Mouse (Mus musculus): ENCODE measurements around the gene Zdhhc17.

The Zdhhc17 gene

DNA sequence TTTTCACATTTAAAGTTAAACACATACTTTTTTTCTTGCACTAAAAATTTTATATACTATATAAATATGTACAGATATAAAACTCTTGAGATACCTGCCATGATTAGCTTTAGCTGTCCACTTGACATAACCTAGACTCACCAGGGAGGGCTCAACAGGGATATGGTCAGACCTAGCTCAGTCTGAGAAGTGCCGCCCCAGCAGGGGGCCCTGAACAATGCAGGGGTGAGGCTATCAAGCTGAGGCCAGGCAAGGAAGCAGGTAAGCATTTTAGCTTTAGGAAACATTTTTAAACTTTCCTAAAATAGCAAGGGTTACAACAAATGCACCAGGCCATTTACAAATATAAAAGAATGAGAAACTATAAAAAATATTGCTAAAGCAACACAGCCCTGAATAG, 58.8 kb downstream of the Zdhhc17 start:
- DNase-seq: no peak

- no peak for DNase-seq
Observed at GRCm38 (mm10) chr10:110947574-110947973, 62.4 kb downstream of the Zdhhc17 start.

DNA sequence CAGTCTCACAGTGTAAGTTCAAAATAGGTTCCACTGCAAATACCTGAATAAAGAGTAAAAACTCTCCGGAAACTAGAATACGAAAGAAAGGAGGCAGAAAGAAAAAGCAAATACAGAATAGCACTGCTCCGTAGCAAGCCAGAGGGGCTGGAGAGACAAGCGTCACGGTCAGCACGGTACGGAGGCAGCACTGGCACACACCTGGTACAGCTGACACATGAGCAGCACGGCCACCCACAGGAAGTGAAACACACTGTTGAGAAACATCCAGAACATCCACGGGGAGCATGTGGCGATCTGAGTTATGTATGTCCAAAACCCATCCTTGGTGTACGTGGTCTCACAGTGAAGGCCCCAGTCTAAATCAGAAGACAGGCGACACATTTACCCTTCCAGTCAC, 64.0 kb downstream of the Zdhhc17 start:
- no peak for DNase-seq

DNA sequence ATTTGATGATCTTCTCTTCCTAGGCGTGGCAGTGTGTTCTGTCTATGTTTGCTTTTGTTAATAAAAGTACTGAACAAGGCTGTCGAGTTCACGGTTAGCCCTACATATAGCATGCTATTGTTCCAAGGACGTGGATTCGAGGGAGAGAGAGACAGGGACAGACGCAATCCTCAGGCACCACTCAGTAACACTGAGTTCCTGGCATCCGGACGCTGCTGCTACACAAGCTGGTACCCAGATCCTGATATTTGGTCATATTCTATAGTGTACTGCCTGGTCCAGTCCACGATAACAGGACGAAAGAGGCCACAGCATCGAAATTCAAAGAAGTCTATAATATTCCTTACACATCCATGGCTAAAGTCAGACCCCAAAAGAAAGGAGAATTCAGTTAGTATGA, 65.8 kb downstream of the Zdhhc17 start:
- no peak for DNase-seq

DNA sequence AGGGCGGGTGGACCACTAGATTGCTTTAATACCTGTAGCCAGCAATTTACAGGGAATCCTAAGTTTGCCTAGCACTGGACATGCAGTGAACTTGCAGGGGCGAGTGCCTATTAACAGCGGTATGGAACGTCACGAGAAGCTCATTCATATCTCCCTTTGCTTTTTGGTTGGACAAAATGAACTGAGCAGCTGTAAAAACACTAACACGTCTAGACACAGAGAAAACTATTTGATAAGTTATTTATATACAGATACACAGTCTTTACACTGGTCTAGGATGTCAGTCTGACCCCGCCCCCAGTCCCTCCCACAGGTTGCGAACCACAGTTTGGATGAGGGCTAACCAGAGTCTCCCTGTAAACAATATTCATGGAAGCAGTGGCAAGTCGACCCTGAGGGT, 67.1 kb downstream of the Zdhhc17 start:
- DNase-seq: no peak

- DNase-seq: no peak
Observed at GRCm38 (mm10) chr10:110941968-110942367, 68.0 kb downstream of the Zdhhc17 start.

DNA sequence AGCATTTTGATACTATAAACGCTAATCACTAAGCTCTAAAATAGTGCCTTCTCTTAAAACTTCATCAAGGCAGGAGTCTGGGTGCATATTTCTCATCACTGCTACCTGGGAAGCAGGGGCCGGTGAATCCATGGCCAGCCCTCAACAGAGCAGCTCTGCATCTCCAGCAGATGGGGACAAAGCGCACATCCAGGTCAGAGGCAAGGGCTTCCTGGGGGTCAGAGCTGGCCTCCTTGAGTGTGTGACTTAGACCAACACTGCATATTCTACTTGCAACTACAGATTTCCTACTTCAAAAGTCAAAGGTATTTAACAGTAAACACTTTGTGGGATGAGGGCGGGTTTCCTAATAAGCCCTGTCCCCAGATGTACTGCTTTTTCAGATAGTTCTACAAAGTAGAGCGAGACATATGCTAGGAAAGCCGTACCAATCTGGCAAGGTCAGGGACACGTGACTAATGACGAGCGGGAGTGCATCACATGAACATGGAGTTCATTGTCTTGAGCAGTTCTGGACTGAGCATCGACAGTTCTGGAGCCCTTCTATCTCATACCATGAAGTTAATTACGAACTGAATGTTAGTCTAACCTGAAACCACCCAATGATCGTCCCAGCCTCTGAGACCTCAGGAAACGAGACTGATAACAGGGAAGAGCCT, 69.1 kb downstream of the Zdhhc17 start:
- DNase-seq: no peak

DNA sequence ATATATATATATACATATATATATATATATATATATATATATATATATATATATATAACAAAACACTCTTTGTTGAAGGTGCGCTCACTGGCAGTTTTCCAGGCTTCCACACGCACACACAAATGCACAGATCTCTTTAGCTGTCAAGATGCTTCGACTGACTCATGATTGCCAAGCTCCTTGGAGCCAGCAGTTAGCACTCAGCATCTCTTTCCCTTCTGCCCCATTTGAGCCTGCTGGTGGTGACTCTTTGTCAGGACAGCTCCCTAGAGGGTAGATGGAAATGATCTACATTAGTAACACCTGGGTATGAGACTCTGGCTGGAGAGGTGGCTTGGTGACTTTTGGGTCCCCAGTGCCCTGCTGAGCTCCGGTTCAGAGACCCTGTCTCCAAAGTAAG, 70.2 kb downstream of the Zdhhc17 start:
- no peak for DNase-seq

DNA sequence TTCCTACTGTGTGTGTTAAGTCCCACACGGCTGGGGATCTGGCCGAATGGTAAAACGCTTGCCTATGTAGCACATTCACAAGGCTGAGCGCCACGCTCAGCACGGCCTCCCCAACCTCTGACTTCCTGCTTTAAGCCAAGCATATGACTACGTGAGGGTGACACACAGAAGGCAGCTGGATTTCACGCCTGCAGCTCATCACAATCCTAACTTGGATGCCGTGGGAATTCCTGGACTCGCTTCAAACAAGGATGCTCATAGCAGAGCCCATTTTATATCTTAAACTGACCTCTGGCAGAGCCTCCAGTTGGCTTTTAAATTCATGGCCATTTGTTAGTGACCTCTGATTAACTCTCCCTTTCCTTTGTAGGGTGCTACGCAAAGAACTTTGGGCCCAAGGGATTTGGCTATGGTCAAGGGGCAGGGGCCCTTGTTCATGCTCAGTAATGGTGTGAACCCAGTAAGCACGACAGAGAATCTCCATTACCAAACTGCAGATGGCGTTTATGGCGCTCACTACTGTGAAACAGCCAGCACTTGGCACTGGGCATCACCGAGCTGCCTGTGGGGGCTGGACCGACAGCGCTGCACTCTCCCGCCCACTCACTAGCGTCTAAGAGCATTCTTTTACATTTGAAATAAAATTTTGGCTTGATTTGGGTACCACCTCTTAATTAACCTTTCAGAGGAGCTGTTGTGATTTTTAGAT, 70.9 kb downstream of the Zdhhc17 start:
- DNase-seq: no peak

GRCm38 (mm10) chr10:110938361-110938760, 71.6 kb downstream of the Zdhhc17 start:
- DNase-seq: no peak

GRCm38 (mm10) chr10:110935669-110936068, 74.3 kb downstream of the Zdhhc17 start:
- DNase-seq: no peak

DNA sequence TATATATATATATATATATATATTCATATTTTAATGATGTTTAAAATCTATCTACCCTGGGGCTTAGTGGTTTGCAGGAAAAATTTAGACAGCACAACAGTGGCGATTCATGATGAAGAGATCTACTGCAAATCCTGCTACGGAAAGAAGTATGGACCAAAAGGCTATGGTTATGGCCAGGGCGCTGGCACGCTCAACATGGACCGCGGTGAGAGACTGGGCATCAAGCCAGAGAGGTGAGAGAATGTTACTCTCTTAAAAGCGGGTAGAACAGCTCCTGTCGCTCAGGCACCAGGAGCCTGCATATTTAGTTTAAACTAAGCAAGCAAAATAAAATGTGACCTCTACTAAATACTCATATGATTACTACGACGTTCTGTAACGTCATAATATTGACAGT, 74.9 kb downstream of the Zdhhc17 start:
- no peak for DNase-seq

GRCm38 (mm10) chr10:110933584-110933983, 76.4 kb downstream of the Zdhhc17 start:
- DNase-seq: no peak

GRCm38 (mm10) chr10:110931913-110932560, 77.9 kb downstream of the Zdhhc17 start:
- peak; percentile 70 for DNase-seq

DNA sequence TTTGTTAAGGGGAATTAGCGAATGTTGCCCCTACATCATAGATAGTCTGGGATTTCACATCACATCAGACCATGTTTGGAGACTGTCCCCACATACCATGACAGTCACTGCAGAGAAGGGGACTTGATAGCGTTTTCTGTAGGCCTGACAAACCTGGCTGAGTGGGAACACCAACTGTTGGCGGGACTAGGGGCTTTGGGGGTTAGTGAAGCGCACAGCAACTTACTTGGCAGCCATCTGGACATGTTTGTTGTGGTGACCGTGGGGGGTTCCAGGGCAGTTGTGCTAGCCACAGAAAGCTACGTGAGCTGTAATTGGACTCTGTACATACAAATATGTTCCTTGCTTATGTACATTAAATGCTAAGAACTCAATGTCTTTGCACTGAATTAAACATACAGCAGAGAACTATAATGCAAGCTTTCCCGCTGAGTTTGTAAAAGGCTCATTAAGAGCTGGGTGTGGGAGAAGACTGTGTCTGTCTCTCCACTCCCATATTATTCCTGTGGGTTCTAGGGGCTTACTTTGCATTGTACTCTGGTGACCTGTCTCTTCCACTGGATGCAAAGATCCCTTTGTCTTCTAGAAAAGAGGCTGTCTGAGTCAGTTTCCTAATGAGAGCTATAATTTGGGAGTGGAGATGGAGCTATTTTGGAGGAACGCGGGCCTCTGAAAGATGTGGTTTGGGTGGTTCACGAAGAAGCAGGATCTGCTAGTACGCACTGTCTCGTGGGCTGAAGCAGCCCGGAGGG, 78.6 kb downstream of the Zdhhc17 start:
- no peak for DNase-seq

GRCm38 (mm10) chr10:110929756-110930155, 80.2 kb downstream of the Zdhhc17 start:
- DNase-seq: no peak

DNA sequence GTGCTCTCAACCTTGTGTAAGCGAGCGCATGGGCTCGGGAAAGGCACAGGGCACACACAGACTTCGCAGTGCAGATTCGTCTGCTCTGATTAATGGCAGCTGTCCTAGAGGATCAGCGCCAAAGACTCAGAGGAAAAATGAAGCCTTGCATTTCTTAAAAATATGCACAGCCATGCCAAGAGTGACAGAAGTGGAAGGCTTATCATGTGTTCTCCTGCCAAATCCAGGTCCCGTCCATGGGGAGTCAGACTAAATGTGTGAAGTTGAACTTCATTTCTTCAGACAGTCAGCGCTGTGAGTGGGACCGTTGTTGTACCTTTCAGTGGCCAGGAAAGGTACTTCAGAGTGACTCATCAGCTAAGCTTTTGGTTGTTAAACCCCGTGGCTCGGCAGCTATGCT, 82.4 kb downstream of the Zdhhc17 start:
- DNase-seq: no peak

DNA sequence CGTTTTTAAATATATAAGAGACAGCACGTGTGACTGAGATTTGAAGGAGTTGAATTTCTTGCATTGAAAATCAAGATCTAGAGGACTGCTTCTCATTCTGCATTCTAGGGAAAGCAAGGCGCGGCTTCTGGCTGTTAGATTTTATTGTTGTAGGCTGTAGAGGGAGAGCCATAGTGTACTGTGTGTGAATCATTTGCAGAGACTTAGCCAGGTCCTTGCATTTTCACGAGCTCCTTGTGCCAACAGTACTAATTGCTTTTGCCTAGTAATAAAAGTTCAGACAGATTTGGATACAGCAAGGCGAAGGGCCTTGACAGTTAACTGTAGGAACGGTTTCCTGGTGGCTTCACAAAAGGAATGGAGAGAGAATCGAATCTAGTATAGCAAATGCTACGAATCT, 87.3 kb downstream of the Zdhhc17 start:
- DNase-seq: no peak

DNA sequence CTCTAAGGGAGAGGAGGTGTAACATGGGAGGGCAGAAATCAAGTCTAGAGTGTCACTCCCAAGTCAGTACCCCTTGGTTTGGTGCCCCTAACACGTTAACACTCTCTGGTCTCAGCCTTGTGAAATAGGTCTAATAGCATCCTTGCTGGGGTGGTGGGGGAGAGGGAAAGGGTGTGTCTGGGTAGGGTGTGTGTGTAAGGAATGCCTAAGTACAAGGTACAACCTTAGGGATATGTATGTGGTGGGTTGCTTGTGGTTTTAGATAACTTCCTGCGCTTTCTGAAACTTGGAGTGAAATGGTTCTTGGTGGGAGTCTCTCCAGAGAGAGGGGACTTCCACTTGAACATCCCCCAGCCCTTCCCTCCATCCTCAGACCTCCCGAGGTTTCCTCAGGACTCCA, 88.0 kb downstream of the Zdhhc17 start:
- no peak for DNase-seq

GRCm38 (mm10) chr10:110920368-110920950, 89.5 kb downstream of the Zdhhc17 start:
- no peak for DNase-seq

GRCm38 (mm10) chr10:110919531-110920343, 90.2 kb downstream of the Zdhhc17 start, which contains the start of gene Csrp2:
Gene Csrp2, plus strand, starts transcription at chr10:110919789.
- peak; percentile 72 for DNase-seq
